Mouse (Mus musculus): ENCODE results near the gene D8Ertd738e. TPM values are rescaled to one million over a fixed set of nuclear protein-coding genes. Genes with fewer than 3 reads are reported as not detected.

The D8Ertd738e gene
- polyA plus RNA-seq, 1 experiment: 62.9 TPM

DNA sequence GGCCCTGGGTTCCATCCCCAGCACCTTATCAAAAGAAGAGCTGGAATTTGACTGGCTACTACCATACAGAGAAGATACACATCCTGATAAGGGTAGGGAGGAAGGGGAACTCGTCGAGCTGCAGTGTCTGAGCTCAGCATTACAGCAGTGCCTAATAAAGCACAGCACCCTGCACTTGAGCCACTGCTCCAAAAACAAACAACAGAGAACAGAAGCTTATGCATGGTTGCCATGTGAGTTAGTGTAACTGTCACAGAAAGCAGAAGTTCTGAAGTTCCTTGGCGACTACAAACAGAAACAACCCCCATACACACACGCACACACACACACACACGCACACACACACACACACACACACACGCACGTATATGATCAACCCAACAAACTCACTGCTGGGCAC lies 29.4 kb downstream of the D8Ertd738e start:
- no peaks in the 10 kb centered on the region for H3K27me3 ChIP-seq (ENCODE audit: control insufficient read depth)
- TF ChIP-seq TAL1 (IDR thresholded peaks at IDR 0.05; ENCODE audit: low read length) (no peak), GATA1 (IDR thresholded peaks at IDR 0.05; ENCODE audit: low read length) (no peak)
- peaks cover 35% of the 10 kb centered on the region for H3K36me3 ChIP-seq (ENCODE audit: control insufficient read depth)
- no peaks in the 10 kb centered on the region for H3K9me3 ChIP-seq (ENCODE audit: control insufficient read depth, low read length)
- no peak overlapping the region for H3K4me3 ChIP-seq (replicated peaks)
- peaks cover 13% of the 10 kb centered on the region for H3K4me1 ChIP-seq (ENCODE audit: control insufficient read depth)

DNA sequence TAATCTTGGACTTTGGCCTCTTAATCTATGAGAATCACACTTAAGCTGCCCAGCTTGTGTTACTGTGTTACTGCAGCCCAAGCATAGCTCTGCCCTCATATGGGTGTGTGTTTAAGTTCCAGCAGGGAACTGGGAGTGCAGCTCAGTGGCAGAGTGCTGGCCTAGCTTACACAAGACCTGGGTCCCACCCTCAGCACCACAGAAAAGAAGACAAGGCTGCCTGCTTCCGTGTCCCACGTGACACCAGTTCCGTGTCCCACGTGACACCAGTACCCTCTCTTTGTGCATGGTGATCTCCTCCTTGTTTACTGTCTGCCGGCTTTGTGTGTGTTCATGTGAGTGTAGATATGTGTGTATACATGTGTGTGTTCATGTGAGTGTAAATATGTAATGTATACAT lies 31.4 kb downstream of the D8Ertd738e start:
- H3K36me3 ChIP-seq (ENCODE audit: control insufficient read depth): peaks cover 32% of the 10 kb centered on the region
- no peaks in the 10 kb centered on the region for H3K27me3 ChIP-seq (ENCODE audit: control insufficient read depth)
- no peaks in the 10 kb centered on the region for H3K9me3 ChIP-seq (ENCODE audit: control insufficient read depth, low read length)
- peaks cover 9% of the 10 kb centered on the region for H3K4me1 ChIP-seq (ENCODE audit: control insufficient read depth)
- no peak overlapping the region for H3K4me3 ChIP-seq (replicated peaks)
- no peak for TF ChIP-seq TAL1 (IDR thresholded peaks at IDR 0.05; ENCODE audit: low read length)
- TF ChIP-seq GATA1 (IDR thresholded peaks at IDR 0.05; ENCODE audit: low read length): no peak

DNA sequence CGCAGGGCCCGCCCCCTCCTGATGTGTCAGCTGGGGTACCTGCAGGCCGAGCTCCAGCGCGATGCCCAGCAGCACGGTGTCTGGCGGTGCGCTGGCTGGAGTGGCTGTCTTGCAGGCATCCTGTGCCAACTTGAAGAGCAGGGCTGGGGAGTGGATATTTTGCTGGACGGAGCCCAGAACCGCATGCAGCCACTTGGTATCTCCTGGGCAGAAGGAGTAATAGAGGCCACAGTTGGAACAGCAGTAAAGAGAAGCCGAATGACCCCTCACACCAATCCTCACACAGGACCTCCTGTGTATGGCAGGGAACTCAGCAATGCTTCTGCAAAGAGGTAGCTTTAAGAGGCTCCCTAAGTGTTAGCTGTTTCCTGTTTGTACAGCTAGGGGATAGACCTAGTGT lies 32.3 kb downstream of the D8Ertd738e start:
- no peak overlapping the region for H3K4me3 ChIP-seq (replicated peaks)
- no peaks in the 10 kb centered on the region for H3K27me3 ChIP-seq (ENCODE audit: control insufficient read depth)
- no peaks in the 10 kb centered on the region for H3K9me3 ChIP-seq (ENCODE audit: control insufficient read depth, low read length)
- H3K36me3 ChIP-seq (ENCODE audit: control insufficient read depth): peaks cover 31% of the 10 kb centered on the region
- no peak for TF ChIP-seq GATA1 (IDR thresholded peaks at IDR 0.05; ENCODE audit: low read length)
- TF ChIP-seq TAL1 (IDR thresholded peaks at IDR 0.05; ENCODE audit: low read length): no peak
- H3K4me1 ChIP-seq (ENCODE audit: control insufficient read depth): peaks cover 3% of the 10 kb centered on the region

DNA sequence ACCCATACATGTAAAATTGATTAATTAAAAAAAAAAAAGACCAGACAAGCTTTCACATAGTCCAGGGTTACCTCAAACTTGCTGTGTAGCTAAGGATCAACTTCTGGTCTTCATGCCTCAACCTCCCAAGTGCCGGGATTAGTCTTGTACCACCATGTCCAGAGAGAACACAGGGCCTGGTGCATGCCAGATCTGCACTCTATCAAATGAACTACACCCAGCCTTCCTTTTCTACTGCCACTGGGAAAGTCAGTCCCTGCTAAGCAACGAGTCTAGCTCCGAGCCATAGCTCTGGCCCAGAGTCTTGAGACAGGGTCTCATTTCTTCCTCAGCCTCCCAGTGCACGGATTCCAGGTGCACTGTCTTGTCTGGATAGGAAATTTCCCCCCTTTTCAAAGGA lies 36.2 kb downstream of the D8Ertd738e start:
- peaks cover 5% of the 10 kb centered on the region for H3K4me1 ChIP-seq (ENCODE audit: control insufficient read depth)
- no peak for TF ChIP-seq GATA1 (IDR thresholded peaks at IDR 0.05; ENCODE audit: low read length)
- TF ChIP-seq TAL1 (IDR thresholded peaks at IDR 0.05; ENCODE audit: low read length): no peak
- no peak overlapping the region for H3K4me3 ChIP-seq (replicated peaks)
- peaks cover 34% of the 10 kb centered on the region for H3K36me3 ChIP-seq (ENCODE audit: control insufficient read depth)
- no peaks in the 10 kb centered on the region for H3K27me3 ChIP-seq (ENCODE audit: control insufficient read depth)
- H3K9me3 ChIP-seq (ENCODE audit: control insufficient read depth, low read length): no peaks in the 10 kb centered on the region

DNA sequence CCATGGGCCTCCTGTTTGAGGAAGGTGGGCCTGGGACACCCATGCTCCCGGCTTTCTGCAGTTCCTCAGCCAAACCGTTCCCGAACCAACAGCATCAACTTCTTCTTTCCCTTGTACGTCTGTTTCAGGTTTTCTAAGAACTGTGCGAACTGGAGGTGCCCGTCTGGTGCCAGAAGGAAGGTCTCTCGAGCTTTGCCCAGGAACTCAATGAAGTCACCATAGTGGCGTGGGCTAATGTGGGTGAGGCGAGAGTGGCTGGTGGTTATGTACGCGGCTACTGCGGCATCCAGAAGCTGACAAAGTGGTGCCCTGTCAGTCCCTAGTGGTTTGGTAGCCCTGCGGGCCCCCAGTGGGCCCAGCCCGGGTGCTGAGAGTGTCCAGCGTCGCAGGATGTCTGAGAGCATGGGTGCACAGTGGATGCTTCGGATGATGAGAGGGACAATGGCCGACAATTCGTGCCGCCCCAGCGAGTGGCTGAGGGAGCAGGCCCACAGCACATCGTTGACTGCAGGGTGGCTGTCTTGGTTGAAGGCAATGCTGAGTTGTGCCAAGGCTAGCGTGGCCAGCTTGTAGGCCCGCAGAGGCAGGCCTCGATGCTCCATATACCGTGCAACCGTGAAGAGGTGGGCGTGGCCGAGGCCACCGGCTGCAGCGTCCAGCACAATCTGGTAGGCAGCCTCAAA lies 37.5 kb downstream of the D8Ertd738e start:
- Histone ChIP-seq H3K27me3 (ENCODE audit: control insufficient read depth) (no peaks in the 10 kb centered on the region), H3K9me3 (ENCODE audit: control insufficient read depth, low read length) (no peaks in the 10 kb centered on the region), H3K36me3 (ENCODE audit: control insufficient read depth) (peaks cover 25% of the 10 kb centered on the region), H3K4me1 (ENCODE audit: control insufficient read depth) (peaks cover 8% of the 10 kb centered on the region), H3K4me3 (replicated peaks) (no peak overlapping the region)
- TF ChIP-seq GATA1 (IDR thresholded peaks at IDR 0.05; ENCODE audit: low read length) (no peak), TAL1 (IDR thresholded peaks at IDR 0.05; ENCODE audit: low read length) (no peak)

DNA sequence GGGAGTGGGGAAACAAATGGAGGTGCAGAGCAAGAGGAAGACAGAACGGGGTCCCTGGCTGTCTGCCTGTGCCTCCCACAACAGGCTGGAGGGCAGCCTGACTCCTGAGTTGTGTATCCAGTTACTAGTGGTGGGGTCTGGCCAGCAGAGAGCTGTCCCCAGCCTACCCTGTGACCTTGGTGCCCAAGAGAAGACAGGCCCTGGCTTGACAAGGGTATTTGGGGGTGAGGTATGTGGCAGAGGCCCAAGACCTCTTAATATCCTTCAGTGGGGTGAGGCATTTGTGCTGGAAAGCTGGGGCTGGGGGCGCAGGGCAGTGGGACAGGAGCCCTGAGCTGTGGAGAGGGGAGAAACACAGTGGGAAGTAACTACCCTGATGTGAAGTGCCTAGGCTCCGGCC lies 38.3 kb downstream of the D8Ertd738e start:
- Histone ChIP-seq H3K36me3 (ENCODE audit: control insufficient read depth) (peaks cover 23% of the 10 kb centered on the region), H3K27me3 (ENCODE audit: control insufficient read depth) (no peaks in the 10 kb centered on the region), H3K9me3 (ENCODE audit: control insufficient read depth, low read length) (no peaks in the 10 kb centered on the region), H3K4me3 (replicated peaks) (no peak overlapping the region), H3K4me1 (ENCODE audit: control insufficient read depth) (peaks cover 8% of the 10 kb centered on the region)
- TF ChIP-seq GATA1 (IDR thresholded peaks at IDR 0.05; ENCODE audit: low read length): no peak
- no peak for TF ChIP-seq TAL1 (IDR thresholded peaks at IDR 0.05; ENCODE audit: low read length)

DNA sequence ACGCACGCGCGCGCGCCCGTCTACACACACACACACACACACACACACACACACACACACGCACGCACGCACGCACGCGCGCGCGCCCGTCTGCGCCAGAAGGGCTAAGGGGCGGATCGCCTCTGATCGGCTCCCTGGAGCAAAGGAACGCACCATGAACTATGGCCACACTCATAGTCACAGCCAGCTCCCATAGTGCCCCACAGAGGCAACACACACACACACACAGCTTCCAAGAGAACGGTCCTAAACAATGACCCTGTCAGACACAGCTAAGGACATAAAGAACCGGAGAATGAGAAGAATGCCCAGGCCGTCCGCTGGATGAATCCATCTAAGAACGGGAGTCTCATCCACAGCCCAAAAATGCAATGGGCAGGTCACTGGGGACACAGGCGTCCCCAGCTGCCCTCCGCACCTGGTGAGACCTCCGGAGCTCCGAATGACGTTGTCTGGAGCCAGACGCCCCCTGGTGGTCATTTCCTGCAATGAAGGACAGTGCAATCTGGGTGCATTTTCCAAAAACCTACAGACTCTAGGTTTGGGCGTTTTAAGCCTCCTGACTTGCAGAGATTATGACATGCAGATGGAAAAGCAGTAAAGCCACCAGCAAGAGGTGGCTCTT lies 39.2 kb downstream of the D8Ertd738e start:
- no peak for TF ChIP-seq TAL1 (IDR thresholded peaks at IDR 0.05; ENCODE audit: low read length)
- TF ChIP-seq GATA1 (IDR thresholded peaks at IDR 0.05; ENCODE audit: low read length): no peak
- Histone ChIP-seq H3K9me3 (ENCODE audit: control insufficient read depth, low read length) (no peaks in the 10 kb centered on the region), H3K4me3 (replicated peaks) (no peak overlapping the region), H3K27me3 (ENCODE audit: control insufficient read depth) (no peaks in the 10 kb centered on the region), H3K36me3 (ENCODE audit: control insufficient read depth) (peaks cover 23% of the 10 kb centered on the region), H3K4me1 (ENCODE audit: control insufficient read depth) (peaks cover 8% of the 10 kb centered on the region)

DNA sequence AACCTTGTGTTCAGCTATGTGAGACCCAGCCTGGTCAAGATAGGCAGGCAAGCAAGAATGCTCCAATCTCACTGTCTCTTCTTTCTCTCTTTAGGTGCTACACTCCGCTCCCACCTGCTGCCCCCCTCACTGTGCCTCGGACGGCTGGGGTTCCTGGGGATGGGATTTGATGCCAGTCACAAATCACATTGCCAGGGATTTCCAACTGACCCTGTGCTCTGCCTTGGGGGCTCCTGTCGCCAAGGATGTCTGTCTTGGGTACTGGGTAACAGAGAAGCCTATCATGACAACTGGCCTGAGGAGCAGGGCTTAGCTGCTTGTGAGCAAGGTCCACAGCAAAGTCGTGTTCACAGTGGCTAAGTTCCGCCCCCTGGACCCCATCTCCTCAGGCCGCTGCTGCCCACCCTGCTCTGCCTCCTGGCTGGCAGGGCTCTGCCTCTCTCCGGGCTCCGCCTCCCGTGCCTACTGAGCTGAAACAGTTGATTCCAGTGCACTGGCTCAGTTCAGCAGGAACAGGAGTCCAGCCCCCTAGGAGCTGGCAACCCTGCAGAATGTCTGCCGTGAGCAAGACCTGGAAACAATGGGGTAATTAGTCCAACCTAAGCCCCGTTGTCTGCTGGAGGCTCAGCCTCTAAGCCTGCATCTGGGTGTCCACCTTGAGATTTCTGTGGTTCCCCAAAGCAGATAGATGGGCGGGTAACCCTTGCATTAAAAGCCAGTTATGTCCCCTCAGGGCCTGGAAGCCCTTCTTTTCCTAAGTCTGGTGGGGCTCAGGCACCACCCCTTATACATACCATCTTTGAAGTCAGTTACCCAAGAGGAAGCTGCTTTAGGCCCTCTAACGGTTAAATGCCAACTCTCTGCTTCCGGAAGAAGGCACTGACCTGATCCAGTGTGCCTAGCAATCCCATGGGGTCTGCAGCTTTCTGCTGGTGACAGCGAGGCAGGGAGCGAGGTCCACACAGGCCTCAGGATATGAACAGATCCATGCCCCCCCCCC lies 40.8 kb downstream of the D8Ertd738e start:
- TF ChIP-seq TAL1 (IDR thresholded peaks at IDR 0.05; ENCODE audit: low read length) (no peak), GATA1 (IDR thresholded peaks at IDR 0.05; ENCODE audit: low read length) (no peak)
- Histone ChIP-seq H3K4me3 (replicated peaks) (no peak overlapping the region), H3K36me3 (ENCODE audit: control insufficient read depth) (peaks cover 20% of the 10 kb centered on the region), H3K27me3 (ENCODE audit: control insufficient read depth) (peaks cover 5% of the 10 kb centered on the region), H3K9me3 (ENCODE audit: control insufficient read depth, low read length) (no peaks in the 10 kb centered on the region), H3K4me1 (ENCODE audit: control insufficient read depth) (peaks cover 14% of the 10 kb centered on the region)

DNA sequence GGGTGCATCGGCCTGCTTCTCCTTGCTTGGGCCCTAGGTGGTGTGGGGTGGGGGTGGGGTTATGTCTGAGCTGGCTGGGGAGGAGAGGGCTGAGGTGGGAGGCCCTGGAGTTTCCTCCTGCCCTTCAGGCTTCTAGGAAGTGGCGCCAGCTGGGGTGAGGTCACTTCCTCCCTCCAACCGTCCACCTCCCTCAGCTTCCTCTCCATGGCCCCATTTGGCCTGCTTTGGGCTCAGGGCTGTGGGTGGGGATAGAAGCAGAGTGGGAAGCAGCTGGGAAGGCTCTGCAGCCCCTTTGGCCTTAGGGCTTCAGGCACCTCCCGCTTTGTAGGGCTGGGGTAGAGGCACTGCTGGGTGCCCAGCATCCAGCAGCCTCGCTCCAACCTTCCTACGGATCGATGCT lies 41.7 kb downstream of the D8Ertd738e start:
- TF ChIP-seq TAL1 (IDR thresholded peaks at IDR 0.05; ENCODE audit: low read length) (no peak), GATA1 (IDR thresholded peaks at IDR 0.05; ENCODE audit: low read length) (no peak)
- Histone ChIP-seq H3K36me3 (ENCODE audit: control insufficient read depth) (peaks cover 19% of the 10 kb centered on the region), H3K4me1 (ENCODE audit: control insufficient read depth) (peaks cover 22% of the 10 kb centered on the region)

More for the DNA sequence above, 41.7 kb downstream of the D8Ertd738e start:
- Histone ChIP-seq H3K27me3 (ENCODE audit: control insufficient read depth) (peaks cover 14% of the 10 kb centered on the region), H3K9me3 (ENCODE audit: control insufficient read depth, low read length) (no peaks in the 10 kb centered on the region), H3K4me3 (replicated peaks) (no peak overlapping the region)
